Mouse (Mus musculus) gastrocnemius, postnatal 36 days (tissue): ENCODE results near the gene Arhgef40. TPM values are rescaled to one million over a fixed set of nuclear protein-coding genes. Genes with fewer than 3 reads are reported as not detected.

Experiments used
- DNase-seq, 2 experiments: peaks; one replicate each; pipeline ENCODE4 v3.0.0; 2022
- intact Hi-C: fragments of 180-260 bp; cut with DNase I; formaldehyde crosslinking; loops from one replicate; pipeline ENCODE4 v1.15.1; 2025
- long read RNA-seq, 2 experiments: library from polyadenylated mRNA; stranded (forward); transcript quantifications; one replicate each; pipeline ENCODE4 v2.0.0; 2021
- total RNA-seq, 2 experiments: library from RNA; stranded (reverse); gene quantifications; 2 replicates each; pipeline ENCODE4 v1.2.3; 2021

The Arhgef40 gene
- total RNA-seq = 10 to 100 TPM; 13.9 to 18.5 TPM
- long read RNA-seq, experiment 1, partial matches to known transcripts = 7 of 8 reads
- long read RNA-seq, experiment 1, other reads (novel, unspliced or antisense) = 1 of 8 reads
- long read RNA-seq, experiment 2, full-length matches to known transcripts = 1 of 9 reads
- long read RNA-seq, experiment 2, partial matches to known transcripts = 8 of 9 reads
- long read RNA-seq, experiment 2, other reads (novel, unspliced or antisense) = 0 of 9 reads

- intact Hi-C loops = no loop called here
- DNase-seq = peak; percentile 69 to 75
These were observed at the start of gene Arhgef40 for GRCm38 (mm10) chr14:51984247-51985231. TSS of gene Arhgef40 (plus strand) at chr14:51984719.

- no peak for DNase-seq
- intact Hi-C loops = loop anchor here (5.0 kb wide), 1 partner anchor 58 kb away; no protein-coding TSS in a partner anchor
These were observed 45.5 kb upstream of the Arhgef40 start for GRCm38 (mm10) chr14:51939005-51939404.

GRCm38 (mm10) chr14:51940944-51941560, 43.5 kb upstream of the Arhgef40 start:
- intact Hi-C loops = no loop called here
- DNase-seq = peak in 1 of 2 experiments; percentile 47

GRCm38 (mm10) chr14:51941577-51941976, 42.9 kb upstream of the Arhgef40 start:
- DNase-seq = no peak
- intact Hi-C loops = no loop called here

GRCm38 (mm10) chr14:51942236-51942635, 42.3 kb upstream of the Arhgef40 start:
- no peak for DNase-seq
- intact Hi-C loops = no loop called here

- intact Hi-C loops = no loop called here
- DNase-seq = no peak
These were observed 41.2 kb upstream of the Arhgef40 start for GRCm38 (mm10) chr14:51943336-51943735.

GRCm38 (mm10) chr14:51960316-51960715, 24.2 kb upstream of the Arhgef40 start:
- intact Hi-C loops = no loop called here

GRCm38 (mm10) chr14:51967400-51967799, 17.1 kb upstream of the Arhgef40 start:
- DNase-seq = no peak
- intact Hi-C loops = no loop called here

More at GRCm38 (mm10) chr14:51960316-51960715, 24.2 kb upstream of the Arhgef40 start:
- DNase-seq = no peak

GRCm38 (mm10) chr14:51979252-51979651, 5.3 kb upstream of the Arhgef40 start:
- intact Hi-C loops = no loop called here
- DNase-seq = no peak

- intact Hi-C loops = no loop called here
- no peak for DNase-seq
These were observed 1.3 kb upstream of the Arhgef40 start for GRCm38 (mm10) chr14:51983251-51983650.

- DNase-seq = no peak
- intact Hi-C loops = no loop called here
These were observed 668 bp upstream of the Arhgef40 start for GRCm38 (mm10) chr14:51983855-51984246.

- intact Hi-C loops = no loop called here
- peak; percentile 79 to 86 for DNase-seq
These were observed 1.0 kb downstream of the Arhgef40 start for GRCm38 (mm10) chr14:51985301-51986152.

- intact Hi-C loops = no loop called here
- DNase-seq = no peak
These were observed 1.6 kb downstream of the Arhgef40 start for GRCm38 (mm10) chr14:51986153-51986505.

GRCm38 (mm10) chr14:51987177-51987576, 2.7 kb downstream of the Arhgef40 start:
- no peak for DNase-seq
- intact Hi-C loops = no loop called here

- intact Hi-C loops = no loop called here
- no peak for DNase-seq
These were observed 4.2 kb downstream of the Arhgef40 start for GRCm38 (mm10) chr14:51988731-51989130.

GRCm38 (mm10) chr14:51989461-51989970, 5.0 kb downstream of the Arhgef40 start:
- intact Hi-C loops = no loop called here

GRCm38 (mm10) chr14:51994453-51994852, 9.9 kb downstream of the Arhgef40 start:
- no peak for DNase-seq
- intact Hi-C loops = no loop called here

More at GRCm38 (mm10) chr14:51989461-51989970, 5.0 kb downstream of the Arhgef40 start:
- DNase-seq = no peak

GRCm38 (mm10) chr14:51995219-51995871, 10.8 kb downstream of the Arhgef40 start:
- no peak for DNase-seq
- intact Hi-C loops = loop anchor here (5.0 kb wide), 1 partner anchor 58 kb away; no protein-coding TSS in a partner anchor

GRCm38 (mm10) chr14:51996231-51996841, 11.8 kb downstream of the Arhgef40 start:
- no peak for DNase-seq
- intact Hi-C loops = loop anchor here (5.0 kb wide), 1 partner anchor 59 kb away; no protein-coding TSS in a partner anchor
